Mouse (Mus musculus): ENCODE measurements at regions not wholly inside any gene's neighbourhood (a gene's known extent, or its start where the extent isn't known, plus 50 kb on each side); places are given as distances from the start of the nearest gene placed in this dataset.

- no peaks in the 10 kb centered on the region for H3K9me3 ChIP-seq
- no peaks in the 10 kb centered on the region for H3K36me3 ChIP-seq
- H3K4me1 ChIP-seq (replicated peaks), result no peaks in the 10 kb centered on the region
- no peak overlapping the region for H3K9ac ChIP-seq
- H3K27ac ChIP-seq, result no peak overlapping the region
- ATAC-seq, result no peak
- H3K27me3 ChIP-seq (replicated peaks), result no peaks in the 10 kb centered on the region
- no peak overlapping the region for H3K4me3 ChIP-seq (replicated peaks)
- WGBS, result 62% methylated on average over 3 of the region's 3 CpGs
- no peak overlapping the region for H3K4me2 ChIP-seq (replicated peaks)
These were observed 394.4 kb upstream of the Prickle1 start for GRCm38 (mm10) chr15:93990139-93990538.

GRCm38 (mm10) chr15:93988367-93988766 lies 392.7 kb upstream of the Prickle1 start:
- no peak overlapping the region for H3K9ac ChIP-seq
- no peaks in the 10 kb centered on the region for H3K4me1 ChIP-seq (replicated peaks)
- no peak for ATAC-seq
- no peaks in the 10 kb centered on the region for H3K9me3 ChIP-seq
- WGBS, result 59% methylated on average over 5 of the region's 5 CpGs
- H3K27me3 ChIP-seq (replicated peaks), result no peaks in the 10 kb centered on the region
- no peak overlapping the region for H3K4me2 ChIP-seq (replicated peaks)
- H3K36me3 ChIP-seq, result no peaks in the 10 kb centered on the region
- no peak overlapping the region for H3K4me3 ChIP-seq (replicated peaks)
- no peak overlapping the region for H3K27ac ChIP-seq

- ATAC-seq, result no peak
- H3K36me3 ChIP-seq, result no peaks in the 10 kb centered on the region
- no peak overlapping the region for H3K4me3 ChIP-seq (replicated peaks)
- H3K4me2 ChIP-seq (replicated peaks), result no peak overlapping the region
- no peaks in the 10 kb centered on the region for H3K27me3 ChIP-seq (replicated peaks)
- 89% methylated on average over 6 of the region's 6 CpGs for WGBS
- H3K9me3 ChIP-seq, result no peaks in the 10 kb centered on the region
- 0 out of 2 replicates have a peak, but pooled peaks cover 3% of the 10 kb centered on the region for H3K4me1 ChIP-seq (replicated peaks)
- H3K9ac ChIP-seq, result no peak overlapping the region
- no peak overlapping the region for H3K27ac ChIP-seq
These were observed 391.1 kb upstream of the Prickle1 start for GRCm38 (mm10) chr15:93986631-93987429.

GRCm38 (mm10) chr15:93982091-93982490 lies 386.4 kb upstream of the Prickle1 start:
- Histone ChIP-seq H3K4me2 (replicated peaks) (no peak overlapping the region), H3K4me1 (replicated peaks) (0 out of 2 replicates have a peak, but pooled peaks cover 3% of the 10 kb centered on the region), H3K9ac (no peak overlapping the region), H3K9me3 (no peaks in the 10 kb centered on the region), H3K27ac (no peak overlapping the region), H3K27me3 (replicated peaks) (no peaks in the 10 kb centered on the region), H3K4me3 (replicated peaks) (no peak overlapping the region), H3K36me3 (no peaks in the 10 kb centered on the region)
- WGBS, result 63% methylated on average over 9 of the region's 9 CpGs
- ATAC-seq, result no peak

GRCm38 (mm10) chr15:93977494-93977893 lies 381.8 kb upstream of the Prickle1 start:
- WGBS, result 77% methylated on average over 5 of the region's 5 CpGs
- Histone ChIP-seq H3K9ac (no peak overlapping the region), H3K4me1 (replicated peaks) (0 out of 2 replicates have a peak, but pooled peaks cover 3% of the 10 kb centered on the region), H3K4me3 (replicated peaks) (no peak overlapping the region), H3K36me3 (no peaks in the 10 kb centered on the region), H3K27me3 (replicated peaks) (no peaks in the 10 kb centered on the region), H3K9me3 (no peaks in the 10 kb centered on the region), H3K27ac (no peak overlapping the region), H3K4me2 (replicated peaks) (no peak overlapping the region)
- no peak for ATAC-seq

- no peaks in the 10 kb centered on the region for H3K27me3 ChIP-seq (replicated peaks)
- H3K9me3 ChIP-seq, result no peaks in the 10 kb centered on the region
- H3K36me3 ChIP-seq, result no peaks in the 10 kb centered on the region
- H3K9ac ChIP-seq, result no peak overlapping the region
- 36% methylated on average over 7 of the region's 7 CpGs for WGBS
- ATAC-seq, result peak; percentile 86
- H3K4me3 ChIP-seq (replicated peaks), result no peak overlapping the region
- H3K4me2 ChIP-seq (replicated peaks), result peak overlapping the region; percentile 33
- no peaks in the 10 kb centered on the region for H3K4me1 ChIP-seq (replicated peaks)
- H3K27ac ChIP-seq, result no peak overlapping the region
These were observed 379.0 kb upstream of the Prickle1 start for GRCm38 (mm10) chr15:93974727-93975126.

GRCm38 (mm10) chr15:93972979-93973378 lies 377.3 kb upstream of the Prickle1 start:
- Histone ChIP-seq H3K9ac (no peak overlapping the region), H3K27ac (no peak overlapping the region), H3K9me3 (no peaks in the 10 kb centered on the region), H3K36me3 (no peaks in the 10 kb centered on the region), H3K27me3 (replicated peaks) (no peaks in the 10 kb centered on the region), H3K4me2 (replicated peaks) (no peak overlapping the region), H3K4me3 (replicated peaks) (no peak overlapping the region), H3K4me1 (replicated peaks) (no peaks in the 10 kb centered on the region)
- ATAC-seq, result peak; percentile 39; the same call in 1 of the 2 replicates
- 40% methylated on average over 5 of the region's 5 CpGs for WGBS

GRCm38 (mm10) chr15:93961950-93962349 lies 366.3 kb upstream of the Prickle1 start:
- no peak overlapping the region for H3K27ac ChIP-seq
- H3K36me3 ChIP-seq, result no peaks in the 10 kb centered on the region
- H3K9me3 ChIP-seq, result no peaks in the 10 kb centered on the region
- H3K4me1 ChIP-seq (replicated peaks), result no peaks in the 10 kb centered on the region
- no peak overlapping the region for H3K4me3 ChIP-seq (replicated peaks)
- no peak overlapping the region for H3K4me2 ChIP-seq (replicated peaks)
- H3K9ac ChIP-seq, result no peak overlapping the region
- ATAC-seq, result no peak
- H3K27me3 ChIP-seq (replicated peaks), result no peaks in the 10 kb centered on the region

GRCm38 (mm10) chr15:93959931-93960330 lies 364.2 kb upstream of the Prickle1 start:
- 64% methylated on average over 8 of the region's 8 CpGs for WGBS
- no peak overlapping the region for H3K9ac ChIP-seq
- no peaks in the 10 kb centered on the region for H3K9me3 ChIP-seq
- ATAC-seq, result no peak
- no peaks in the 10 kb centered on the region for H3K4me1 ChIP-seq (replicated peaks)
- no peaks in the 10 kb centered on the region for H3K27me3 ChIP-seq (replicated peaks)
- no peaks in the 10 kb centered on the region for H3K36me3 ChIP-seq
- no peak overlapping the region for H3K27ac ChIP-seq
- no peak overlapping the region for H3K4me3 ChIP-seq (replicated peaks)
- no peak overlapping the region for H3K4me2 ChIP-seq (replicated peaks)

GRCm38 (mm10) chr15:93958086-93958485 lies 362.4 kb upstream of the Prickle1 start:
- Histone ChIP-seq H3K9ac (no peak overlapping the region), H3K9me3 (no peaks in the 10 kb centered on the region), H3K27ac (no peak overlapping the region), H3K36me3 (no peaks in the 10 kb centered on the region), H3K4me1 (replicated peaks) (no peaks in the 10 kb centered on the region), H3K4me3 (replicated peaks) (no peak overlapping the region), H3K4me2 (replicated peaks) (no peak overlapping the region), H3K27me3 (replicated peaks) (no peaks in the 10 kb centered on the region)
- ATAC-seq, result no peak
- 69% methylated on average over 1 of the region's 1 CpGs for WGBS

GRCm38 (mm10) chr15:93956801-93957200 lies 361.1 kb upstream of the Prickle1 start:
- H3K4me1 ChIP-seq (replicated peaks), result no peaks in the 10 kb centered on the region
- 94% methylated on average over 11 of the region's 11 CpGs for WGBS
- no peaks in the 10 kb centered on the region for H3K27me3 ChIP-seq (replicated peaks)
- no peaks in the 10 kb centered on the region for H3K9me3 ChIP-seq
- no peak overlapping the region for H3K4me3 ChIP-seq (replicated peaks)
- H3K9ac ChIP-seq, result no peak overlapping the region
- H3K27ac ChIP-seq, result no peak overlapping the region
- no peak overlapping the region for H3K4me2 ChIP-seq (replicated peaks)
- ATAC-seq, result no peak
- no peaks in the 10 kb centered on the region for H3K36me3 ChIP-seq

GRCm38 (mm10) chr15:93953548-93953947 lies 357.9 kb upstream of the Prickle1 start:
- Histone ChIP-seq H3K4me2 (replicated peaks) (no peak overlapping the region), H3K27ac (no peak overlapping the region), H3K9ac (no peak overlapping the region), H3K4me3 (replicated peaks) (no peak overlapping the region), H3K9me3 (no peaks in the 10 kb centered on the region), H3K4me1 (replicated peaks) (no peaks in the 10 kb centered on the region), H3K36me3 (no peaks in the 10 kb centered on the region), H3K27me3 (replicated peaks) (no peaks in the 10 kb centered on the region)
- ATAC-seq, result no peak
- WGBS, result 72% methylated on average over 1 of the region's 1 CpGs

- no peaks in the 10 kb centered on the region for H3K36me3 ChIP-seq
- no peaks in the 10 kb centered on the region for H3K4me1 ChIP-seq (replicated peaks)
- H3K27ac ChIP-seq, result no peak overlapping the region
- H3K4me2 ChIP-seq (replicated peaks), result no peak overlapping the region
- H3K9me3 ChIP-seq, result no peaks in the 10 kb centered on the region
- H3K9ac ChIP-seq, result no peak overlapping the region
- no peaks in the 10 kb centered on the region for H3K27me3 ChIP-seq (replicated peaks)
- 97% methylated on average over 1 of the region's 1 CpGs for WGBS
- no peak for ATAC-seq
- no peak overlapping the region for H3K4me3 ChIP-seq (replicated peaks)
These were observed 354.8 kb upstream of the Prickle1 start for GRCm38 (mm10) chr15:93950441-93950840.
